Mouse (Mus musculus): ENCODE results near the gene Cd47. TPM values are rescaled to one million over a fixed set of nuclear protein-coding genes. Genes with fewer than 3 reads are reported as not detected.

Cd47 gene
- polyA plus RNA-seq, 1 experiment from 2014 or later: 63.8 TPM

- Histone ChIP-seq H3K9me3 (ENCODE audit: control insufficient read depth, low read length) (no peaks in the 10 kb centered on the region), H3K36me3 (ENCODE audit: control insufficient read depth, insufficient read depth, low read length) (no peaks in the 10 kb centered on the region), H3K4me3 (ENCODE audit: low read depth, low read length) (no peak overlapping the region), H3K27me3 (ENCODE audit: control insufficient read depth, insufficient read depth, low read length) (no peaks in the 10 kb centered on the region), H3K27ac (ENCODE audit: low read depth, low read length) (no peak overlapping the region), H3K9ac (ENCODE audit: low read length) (no peak overlapping the region), H3K4me1 (ENCODE audit: control insufficient read depth, insufficient read depth, low read length) (peaks cover 6% of the 10 kb centered on the region), H3K4me2 (ENCODE audit: low read depth) (no peak overlapping the region)
- DNase-seq (ENCODE audit: low spot score) (no peak), ATAC-seq (ENCODE audit: insufficient read depth, low FRiP score, low TSS enrichment) (no peak)
- WGBS: 93% methylated on average over 6 of the region's 6 CpGs
Measured at GRCm38 (mm10) chr16:49854194-49854593, 53.9 kb downstream of the Cd47 start.

DNA sequence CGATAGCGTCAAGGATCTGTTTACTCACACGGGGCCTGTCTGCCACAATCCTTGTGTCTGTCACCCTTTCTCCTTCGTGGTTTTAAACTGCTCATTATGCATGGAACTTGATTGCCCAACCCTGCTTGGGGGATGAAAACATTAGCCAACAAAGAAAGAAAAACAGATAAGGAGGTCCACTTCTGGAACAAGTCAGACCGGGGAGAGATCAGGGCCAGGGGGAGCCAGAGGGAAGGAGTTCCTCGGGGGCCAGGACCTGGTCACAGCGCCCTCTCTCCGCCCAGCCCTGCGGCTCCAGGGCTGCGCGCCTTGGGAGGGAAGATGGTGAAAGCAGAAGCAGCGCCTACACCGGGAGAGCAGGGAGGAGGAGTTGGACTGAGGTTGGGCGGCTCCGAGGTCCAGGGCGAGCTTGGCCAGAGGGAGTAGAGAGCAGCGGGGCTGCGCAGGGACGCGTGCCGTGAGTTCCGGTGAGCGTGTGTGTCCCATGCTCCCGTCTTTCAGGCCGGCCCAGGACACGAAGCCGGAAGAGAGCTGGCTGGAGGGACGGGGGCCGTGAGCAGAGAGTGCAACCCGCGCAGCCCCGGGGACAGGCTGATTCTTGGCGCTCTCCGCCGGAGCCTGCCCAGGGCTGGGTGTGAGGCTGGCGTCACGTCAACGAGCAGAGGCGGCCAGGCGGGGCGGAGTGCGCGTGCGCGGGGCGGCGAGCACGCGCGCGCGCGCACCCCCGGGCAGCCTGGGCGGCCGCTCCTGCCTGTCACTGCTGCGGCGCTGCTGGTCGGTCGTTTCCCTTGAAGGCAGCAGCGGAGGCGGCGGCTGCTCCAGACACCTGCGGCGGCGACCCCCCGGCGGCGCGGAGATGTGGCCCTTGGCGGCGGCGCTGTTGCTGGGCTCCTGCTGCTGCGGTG, 54.9 kb downstream of the Cd47 start:
- WGBS: 1% methylated on average over 65 of the region's 74 CpGs
- peaks cover 6% of the 10 kb centered on the region for H3K4me1 ChIP-seq (ENCODE audit: control insufficient read depth, insufficient read depth, low read length)
- H3K27me3 ChIP-seq (ENCODE audit: control insufficient read depth, insufficient read depth, low read length): no peaks in the 10 kb centered on the region

GRCm38 (mm10) chr16:49855836-49856503, 55.6 kb downstream of the Cd47 start:
- peak overlapping the region; percentile 72 for H3K4me2 ChIP-seq (ENCODE audit: low read depth)
- H3K9ac ChIP-seq (ENCODE audit: low read length): peak overlapping the region; percentile 85
- ATAC-seq (ENCODE audit: insufficient read depth, low FRiP score, low TSS enrichment) (peak; percentile 75), DNase-seq (ENCODE audit: low spot score) (no peak)
- H3K4me3 ChIP-seq (ENCODE audit: low read depth, low read length): peak overlapping the region; percentile 76
- H3K27me3 ChIP-seq (ENCODE audit: control insufficient read depth, insufficient read depth, low read length): no peaks in the 10 kb centered on the region
- H3K9me3 ChIP-seq (ENCODE audit: control insufficient read depth, low read length): no peaks in the 10 kb centered on the region
- under 1% methylated on average over 34 of the region's 39 CpGs for WGBS
- peak overlapping the region; percentile 98 for H3K27ac ChIP-seq (ENCODE audit: low read depth, low read length)
- H3K36me3 ChIP-seq (ENCODE audit: control insufficient read depth, insufficient read depth, low read length): no peaks in the 10 kb centered on the region
- H3K4me1 ChIP-seq (ENCODE audit: control insufficient read depth, insufficient read depth, low read length): peaks cover 6% of the 10 kb centered on the region

More for the DNA sequence above, 54.9 kb downstream of the Cd47 start:
- Histone ChIP-seq H3K9me3 (ENCODE audit: control insufficient read depth, low read length) (no peaks in the 10 kb centered on the region), H3K27ac (ENCODE audit: low read depth, low read length) (peak overlapping the region; percentile 98), H3K9ac (ENCODE audit: low read length) (peak overlapping the region; percentile 85), H3K4me3 (ENCODE audit: low read depth, low read length) (peak overlapping the region; percentile 76), H3K4me2 (ENCODE audit: low read depth) (peak overlapping the region; percentile 72), H3K36me3 (ENCODE audit: control insufficient read depth, insufficient read depth, low read length) (no peaks in the 10 kb centered on the region)
- DNase-seq (ENCODE audit: low spot score): peak; percentile 91
- peak; percentile 95 for ATAC-seq (ENCODE audit: insufficient read depth, low FRiP score, low TSS enrichment)

DNA sequence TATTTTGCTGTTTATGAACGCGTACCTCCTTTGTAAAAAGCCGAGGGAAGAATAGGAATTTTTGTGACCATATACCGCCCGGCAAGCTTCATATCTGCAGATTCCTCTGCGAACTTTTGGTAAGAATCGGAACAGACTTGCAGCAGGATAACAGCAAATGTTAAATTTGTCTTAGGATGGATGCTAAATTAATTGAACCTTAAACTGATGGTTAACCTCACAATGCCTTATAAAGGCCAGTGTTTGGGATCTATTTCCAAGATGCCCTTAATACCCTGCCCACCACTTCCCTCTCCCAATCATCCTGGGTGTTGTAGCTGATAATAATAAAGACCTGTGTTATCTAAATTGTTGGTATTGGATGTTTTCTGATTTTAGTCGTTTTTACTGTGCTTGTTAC, 56.3 kb downstream of the Cd47 start:
- H3K27ac ChIP-seq (ENCODE audit: low read depth, low read length): no peak overlapping the region
- no peak for ATAC-seq (ENCODE audit: insufficient read depth, low FRiP score, low TSS enrichment)
- no peaks in the 10 kb centered on the region for H3K9me3 ChIP-seq (ENCODE audit: control insufficient read depth, low read length)
- peak overlapping the region; percentile 85 for H3K9ac ChIP-seq (ENCODE audit: low read length)
- H3K4me3 ChIP-seq (ENCODE audit: low read depth, low read length): peak overlapping the region; percentile 76
- peak overlapping the region; percentile 72 for H3K4me2 ChIP-seq (ENCODE audit: low read depth)
- no peaks in the 10 kb centered on the region for H3K27me3 ChIP-seq (ENCODE audit: control insufficient read depth, insufficient read depth, low read length)
- H3K36me3 ChIP-seq (ENCODE audit: control insufficient read depth, insufficient read depth, low read length): no peaks in the 10 kb centered on the region
- WGBS: 35% methylated on average over 8 of the region's 8 CpGs
- DNase-seq (ENCODE audit: low spot score): no peak
- peaks cover 6% of the 10 kb centered on the region for H3K4me1 ChIP-seq (ENCODE audit: control insufficient read depth, insufficient read depth, low read length)

- no peaks in the 10 kb centered on the region for H3K36me3 ChIP-seq (ENCODE audit: control insufficient read depth, insufficient read depth, low read length)
- no peak overlapping the region for H3K4me3 ChIP-seq (ENCODE audit: low read depth, low read length)
- no peak overlapping the region for H3K27ac ChIP-seq (ENCODE audit: low read depth, low read length)
- H3K27me3 ChIP-seq (ENCODE audit: control insufficient read depth, insufficient read depth, low read length): no peaks in the 10 kb centered on the region
- WGBS: 67% methylated on average over 8 of the region's 8 CpGs
- H3K9me3 ChIP-seq (ENCODE audit: control insufficient read depth, low read length): no peaks in the 10 kb centered on the region
- peaks cover 6% of the 10 kb centered on the region for H3K4me1 ChIP-seq (ENCODE audit: control insufficient read depth, insufficient read depth, low read length)
- H3K9ac ChIP-seq (ENCODE audit: low read length): no peak overlapping the region; the same call in 1 of the 2 replicates
- DNase-seq (ENCODE audit: low spot score) (no peak), ATAC-seq (ENCODE audit: insufficient read depth, low FRiP score, low TSS enrichment) (no peak)
- peak overlapping the region; percentile 34 for H3K4me2 ChIP-seq (ENCODE audit: low read depth)
Measured at GRCm38 (mm10) chr16:49857504-49858160, 57.3 kb downstream of the Cd47 start.

DNA sequence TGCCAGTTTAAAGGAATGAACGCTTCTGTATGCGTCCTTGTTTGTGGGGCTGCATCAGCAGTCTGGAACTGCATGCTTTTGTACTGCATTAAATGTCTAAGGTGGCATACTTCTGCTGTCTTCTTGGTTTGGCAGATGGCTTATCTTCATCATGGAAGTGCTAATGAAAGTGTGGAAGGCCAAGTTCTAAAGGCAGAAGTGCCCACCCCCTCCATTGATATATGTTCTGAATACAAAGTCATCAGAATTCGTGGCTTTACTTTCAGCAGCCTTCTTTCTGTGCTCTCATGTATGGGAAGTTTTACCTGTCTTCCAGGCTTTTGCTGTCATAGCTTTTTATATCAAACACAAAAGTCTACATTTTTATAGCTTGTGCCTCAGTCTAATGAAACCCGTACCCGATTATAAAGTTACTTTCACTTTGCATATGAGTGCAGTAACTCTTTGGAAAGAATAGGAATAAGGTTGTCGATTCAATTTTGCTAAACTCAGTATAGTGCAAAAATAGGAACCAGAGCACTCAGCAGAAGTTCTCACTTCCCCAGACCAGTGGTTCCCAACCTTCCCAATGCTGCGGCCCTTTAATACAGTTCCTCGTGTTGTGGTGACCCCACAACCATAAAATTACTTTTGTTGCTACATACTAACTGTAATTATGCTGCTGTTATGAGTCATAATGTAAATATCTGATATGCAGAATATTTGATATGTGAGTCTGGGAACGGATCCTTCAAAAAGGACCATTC, 58.0 kb downstream of the Cd47 start:
- no peak overlapping the region for H3K4me3 ChIP-seq (ENCODE audit: low read depth, low read length)
- no peaks in the 10 kb centered on the region for H3K36me3 ChIP-seq (ENCODE audit: control insufficient read depth, insufficient read depth, low read length)
- H3K27me3 ChIP-seq (ENCODE audit: control insufficient read depth, insufficient read depth, low read length): no peaks in the 10 kb centered on the region
- 83% methylated on average over 9 of the region's 9 CpGs for WGBS
- H3K9ac ChIP-seq (ENCODE audit: low read length): no peak overlapping the region
- no peaks in the 10 kb centered on the region for H3K9me3 ChIP-seq (ENCODE audit: control insufficient read depth, low read length)
- DNase-seq (ENCODE audit: low spot score) (no peak), ATAC-seq (ENCODE audit: insufficient read depth, low FRiP score, low TSS enrichment) (no peak)
- H3K27ac ChIP-seq (ENCODE audit: low read depth, low read length): no peak overlapping the region
- H3K4me2 ChIP-seq (ENCODE audit: low read depth): no peak overlapping the region
- peaks cover 6% of the 10 kb centered on the region for H3K4me1 ChIP-seq (ENCODE audit: control insufficient read depth, insufficient read depth, low read length)

DNA sequence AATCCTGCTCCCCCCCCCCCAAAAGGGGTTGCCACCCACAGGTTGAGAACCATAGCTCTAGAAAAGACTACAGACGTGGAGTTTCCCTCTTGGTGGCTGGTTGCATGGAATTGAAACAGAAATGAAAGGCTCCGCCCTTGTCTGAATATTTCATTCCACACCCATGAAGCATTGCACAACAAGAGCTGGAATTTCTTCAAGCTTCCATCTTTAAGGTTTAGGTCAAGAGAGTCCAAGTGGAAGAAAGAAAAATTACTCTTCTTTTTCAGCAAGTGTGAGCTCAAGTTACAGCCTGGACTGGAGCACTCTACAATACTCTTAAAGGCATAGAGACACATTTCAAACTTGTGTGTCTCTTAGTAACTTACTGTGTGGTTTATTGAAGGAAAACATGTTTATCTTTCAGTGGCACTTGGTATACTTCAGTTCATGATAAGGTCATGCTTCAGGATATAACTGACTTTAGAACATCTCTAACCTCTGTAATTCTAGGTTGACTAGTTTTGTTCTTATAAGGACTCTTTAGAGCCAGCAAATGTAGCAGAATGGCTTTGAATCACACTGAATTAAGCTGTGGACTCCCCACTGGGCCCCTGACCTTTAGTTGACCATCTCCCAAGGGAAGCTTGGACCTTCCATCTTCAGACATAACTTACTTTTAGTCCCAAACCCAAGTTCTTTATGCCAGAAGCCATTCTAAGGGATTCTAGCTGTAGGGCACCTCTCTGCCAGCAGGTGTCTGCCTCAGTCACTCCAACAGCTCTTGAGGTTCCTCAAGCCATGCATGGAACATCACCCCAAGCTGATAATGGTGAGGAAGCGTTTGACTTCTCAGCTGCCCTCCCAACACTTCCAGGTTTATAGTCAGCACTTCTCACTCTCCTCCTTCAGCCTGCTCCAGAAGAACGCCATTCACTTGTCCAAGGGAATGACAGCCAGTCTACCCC, 58.8 kb downstream of the Cd47 start:
- no peak overlapping the region for H3K27ac ChIP-seq (ENCODE audit: low read depth, low read length)
- H3K4me1 ChIP-seq (ENCODE audit: control insufficient read depth, insufficient read depth, low read length): peaks cover 6% of the 10 kb centered on the region
- no peak overlapping the region for H3K4me3 ChIP-seq (ENCODE audit: low read depth, low read length)
- ATAC-seq (ENCODE audit: insufficient read depth, low FRiP score, low TSS enrichment): no peak
- H3K9me3 ChIP-seq (ENCODE audit: control insufficient read depth, low read length): no peaks in the 10 kb centered on the region
- no peak overlapping the region for H3K4me2 ChIP-seq (ENCODE audit: low read depth)
- DNase-seq (ENCODE audit: low spot score): no peak
- no peak overlapping the region for H3K9ac ChIP-seq (ENCODE audit: low read length)
- 85% methylated on average over 4 of the region's 4 CpGs for WGBS
- no peaks in the 10 kb centered on the region for H3K36me3 ChIP-seq (ENCODE audit: control insufficient read depth, insufficient read depth, low read length)
- no peaks in the 10 kb centered on the region for H3K27me3 ChIP-seq (ENCODE audit: control insufficient read depth, insufficient read depth, low read length)
